Mouse (Mus musculus): ENCODE results near the gene Sh3bp5.

Sh3bp5 gene

DNA sequence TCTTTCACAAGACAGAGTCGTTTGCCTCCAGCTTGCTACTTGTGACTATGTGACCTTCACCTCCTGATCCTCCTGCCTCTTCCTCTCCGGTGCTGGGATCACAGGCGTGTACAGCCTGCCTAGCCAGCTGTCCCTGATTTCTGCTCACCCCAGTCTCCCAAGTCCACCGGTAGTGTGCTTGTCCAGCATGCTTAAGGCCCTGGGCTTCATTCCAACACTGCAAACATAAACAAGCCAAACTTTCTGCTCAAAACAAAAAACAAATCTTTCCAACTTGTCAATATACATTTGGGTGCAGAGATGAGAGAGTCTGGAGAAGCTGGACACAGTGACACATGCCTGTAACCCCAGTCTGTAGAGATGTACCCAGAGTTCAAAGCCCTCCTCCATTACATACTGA lies 3.5 kb downstream of the Sh3bp5 start:
- DNase-seq: no peak

DNA sequence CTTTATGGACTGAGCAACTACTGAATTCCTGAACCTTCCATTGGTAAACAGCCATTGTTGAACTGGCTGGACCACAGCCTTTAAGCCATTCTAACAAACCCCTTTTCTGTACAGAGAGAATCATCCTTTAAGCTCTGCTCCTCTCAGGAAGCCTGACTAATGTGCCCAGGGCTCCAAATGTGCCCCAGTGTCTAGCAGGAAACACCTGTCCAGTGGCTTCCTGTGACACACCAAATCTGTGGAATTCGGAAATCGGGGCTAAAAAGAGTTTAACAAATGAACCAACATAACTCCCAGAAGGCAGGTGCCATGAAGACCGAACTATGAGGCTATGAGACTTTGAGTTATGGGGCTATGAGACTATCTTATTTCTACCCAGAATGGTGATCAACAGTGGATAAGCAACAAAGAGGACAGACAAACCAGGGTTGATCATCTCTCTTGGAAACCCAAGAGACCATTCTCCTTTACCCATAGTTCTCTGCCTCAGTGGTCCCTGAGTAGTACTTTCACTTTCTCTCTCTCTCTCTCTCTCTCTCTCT lies 4.0 kb downstream of the Sh3bp5 start:
- no peak for DNase-seq

DNA sequence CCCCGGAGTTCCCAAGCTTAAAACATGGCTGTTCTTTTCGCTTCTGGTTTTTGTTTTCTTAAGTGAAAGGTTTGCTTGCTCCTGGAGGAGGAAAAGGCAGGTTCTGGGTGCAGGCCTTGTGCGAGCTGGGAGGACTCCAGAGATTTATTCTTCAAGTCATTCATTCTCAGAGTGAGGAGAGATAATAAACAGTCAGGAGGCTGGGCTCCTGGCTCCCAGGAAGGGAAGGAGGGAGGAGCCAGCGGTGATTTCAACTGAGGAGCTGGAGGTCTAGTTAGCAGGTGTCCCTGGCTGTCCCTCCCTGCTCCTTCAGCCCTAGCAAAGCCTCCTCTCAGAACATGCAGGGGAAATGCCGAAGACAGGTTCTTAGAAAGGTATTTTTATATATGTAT lies 6.9 kb downstream of the Sh3bp5 start:
- no peak for DNase-seq

DNA sequence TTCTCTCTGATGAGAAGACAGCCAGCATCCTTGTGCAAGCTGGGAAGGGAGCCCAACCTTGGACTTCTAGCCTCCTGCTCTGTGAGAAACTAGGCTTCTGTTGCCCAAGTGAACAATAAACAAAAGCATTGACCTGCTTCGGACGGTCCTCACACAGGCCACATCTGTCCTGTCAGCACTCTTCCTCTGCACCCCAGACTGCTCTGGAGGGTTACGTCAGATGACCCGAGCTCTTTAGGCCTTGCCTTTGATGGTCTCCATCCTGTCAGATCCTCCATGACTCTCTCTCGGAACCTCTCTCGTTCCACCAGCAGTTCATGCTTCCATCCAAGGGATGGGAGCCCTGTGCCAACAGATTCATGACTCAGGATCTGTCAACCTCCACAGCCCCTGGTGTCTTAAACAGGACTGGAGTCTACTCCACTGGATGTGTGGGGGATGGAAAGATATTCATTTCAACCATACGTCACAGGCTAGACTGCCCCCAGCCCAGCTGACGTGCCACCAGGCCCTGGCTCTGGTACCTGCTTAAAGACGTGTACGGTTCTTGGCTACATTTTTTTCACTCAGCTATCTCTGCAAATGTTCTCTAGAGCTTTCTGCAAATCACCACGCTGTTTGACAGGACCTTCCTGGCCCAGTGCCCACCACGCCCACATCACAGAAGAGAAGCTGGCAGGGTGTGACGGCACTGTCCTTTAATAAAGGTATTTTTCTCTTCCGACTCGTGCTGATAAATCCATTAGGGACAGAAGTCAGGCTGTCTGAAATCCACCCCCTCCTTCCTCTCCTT lies 7.5 kb downstream of the Sh3bp5 start:
- no peak for DNase-seq

DNA sequence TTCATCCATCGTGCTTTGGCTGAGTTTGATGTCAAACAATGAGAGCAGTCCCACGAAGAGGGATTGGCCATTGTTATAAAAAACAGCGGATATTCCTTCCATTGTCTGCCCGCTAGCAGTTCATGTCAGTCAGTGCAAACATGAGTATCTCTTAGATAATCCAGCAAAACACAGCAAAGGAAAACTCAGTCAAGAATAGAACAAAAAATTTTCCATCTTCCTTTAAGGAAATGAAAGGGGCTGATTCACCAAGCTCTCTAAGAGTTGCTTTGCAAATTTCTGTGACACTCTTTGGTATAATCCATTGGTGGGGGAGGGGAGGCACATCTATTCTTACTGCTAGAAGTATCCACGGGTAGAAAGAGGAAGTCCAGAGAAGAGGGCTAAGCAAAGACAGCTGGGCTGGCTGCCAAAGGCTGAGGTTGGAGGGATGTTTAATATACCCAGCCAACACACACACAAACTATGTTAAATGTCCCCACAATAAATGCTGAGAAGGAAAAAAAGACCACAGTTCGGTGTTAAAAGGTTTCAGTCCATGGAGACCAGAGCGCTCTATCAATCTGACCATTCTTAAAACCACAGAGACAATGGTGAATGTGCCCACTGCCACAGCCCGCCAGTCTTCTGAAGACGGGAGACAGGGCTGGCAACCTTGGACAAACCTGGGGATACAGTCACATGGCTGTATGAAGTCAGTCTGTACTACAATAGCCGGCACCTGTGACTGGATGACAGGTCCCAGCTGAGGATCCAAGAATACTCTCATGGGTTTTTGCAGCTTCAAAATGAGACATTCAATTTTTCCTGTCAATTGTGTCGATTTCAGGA lies 12.7 kb downstream of the Sh3bp5 start:
- no peak for DNase-seq

DNA sequence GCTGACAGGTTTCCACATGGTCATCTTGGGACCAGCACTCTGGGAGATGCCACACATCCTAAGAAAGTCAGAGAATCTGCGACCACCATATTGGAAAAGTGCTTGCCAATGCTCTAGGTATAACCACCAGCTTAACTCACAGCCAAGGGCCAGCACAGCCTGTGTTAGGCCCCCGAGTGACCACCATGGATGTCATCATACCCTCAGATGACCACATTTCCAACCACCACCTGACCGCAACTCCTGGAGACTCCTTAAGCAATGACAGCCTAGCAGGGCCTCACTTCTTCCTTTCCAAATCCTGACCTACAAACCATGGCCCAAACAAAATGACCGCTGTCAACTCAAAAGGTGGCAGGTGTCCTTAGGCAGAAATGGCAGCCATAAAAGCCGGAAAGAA lies 13.5 kb downstream of the Sh3bp5 start:
- no peak for DNase-seq

DNA sequence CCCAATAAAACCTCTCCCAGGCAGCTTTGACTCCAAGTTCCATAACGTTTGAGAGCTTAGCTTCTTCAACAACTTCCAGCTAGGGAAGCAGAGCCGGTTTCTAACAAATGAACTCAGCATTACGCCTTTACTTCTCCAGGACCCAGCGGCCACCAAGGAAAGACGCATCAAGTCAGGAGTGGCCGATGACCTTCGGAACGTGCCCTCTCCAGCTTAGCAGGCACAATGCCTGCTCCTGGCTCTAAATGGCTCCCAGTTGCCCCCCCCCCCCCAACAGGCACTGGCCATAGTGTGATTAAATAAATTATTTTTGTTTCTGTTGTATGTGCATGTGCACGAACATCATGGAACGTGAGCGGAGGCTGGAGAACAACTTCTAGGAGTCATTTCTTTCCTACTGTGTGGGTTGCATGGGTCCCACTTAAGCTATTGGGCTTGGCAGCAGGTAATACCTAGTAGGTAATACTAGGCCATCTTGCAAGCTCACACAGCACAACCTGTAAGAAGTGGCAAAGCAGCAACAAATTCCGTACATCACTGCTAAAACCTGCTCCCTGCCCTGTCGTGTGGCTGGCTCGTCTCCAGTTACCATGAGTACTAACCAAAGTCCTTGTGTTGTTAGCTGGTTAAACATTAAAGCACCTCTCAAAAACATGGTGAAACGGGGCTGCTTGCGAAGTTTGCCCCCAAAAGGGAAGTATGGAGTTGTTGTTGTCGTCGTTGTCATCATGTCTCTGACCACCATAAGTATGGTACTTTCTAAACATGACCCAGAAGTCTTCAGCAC lies 14.2 kb downstream of the Sh3bp5 start:
- no peak for DNase-seq

DNA sequence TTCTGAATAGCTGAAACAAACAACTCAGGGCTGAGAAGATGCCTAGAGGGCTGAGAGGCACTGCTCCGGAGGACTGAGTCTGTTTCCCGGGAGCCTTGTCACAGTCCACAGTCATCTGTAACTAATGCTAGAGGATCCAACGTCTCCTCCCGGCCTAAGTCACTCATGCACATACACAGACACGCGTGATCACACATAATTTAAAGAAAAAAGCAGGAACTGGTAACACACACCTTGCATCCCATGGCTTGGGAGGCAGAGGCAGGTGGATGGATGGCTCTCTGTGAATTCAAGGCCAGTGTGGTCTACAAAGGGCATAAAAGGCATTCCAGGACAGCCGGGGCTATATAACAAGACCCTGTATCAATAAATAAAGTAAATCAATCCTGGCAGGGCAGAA lies 14.9 kb downstream of the Sh3bp5 start:
- no peak for DNase-seq

DNA sequence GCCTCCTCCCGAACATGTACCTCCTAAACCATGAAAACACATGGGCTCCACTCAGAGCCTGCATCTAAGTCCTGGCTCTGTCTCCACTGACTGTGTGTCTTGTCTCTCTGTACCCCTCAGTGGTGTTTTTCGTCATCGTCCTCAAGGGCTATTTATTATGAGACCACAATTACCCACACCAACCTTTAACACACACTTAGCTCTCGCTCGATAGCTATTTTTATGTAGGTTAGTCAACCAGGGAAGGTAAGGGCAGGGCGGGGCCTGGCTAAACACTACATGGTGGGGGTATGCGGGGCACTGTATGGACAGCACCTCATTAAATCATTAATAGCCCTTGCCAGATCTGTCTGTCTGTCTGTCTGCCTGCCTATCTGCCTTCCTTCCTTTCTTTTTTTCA lies 15.3 kb downstream of the Sh3bp5 start:
- no peak for DNase-seq

DNA sequence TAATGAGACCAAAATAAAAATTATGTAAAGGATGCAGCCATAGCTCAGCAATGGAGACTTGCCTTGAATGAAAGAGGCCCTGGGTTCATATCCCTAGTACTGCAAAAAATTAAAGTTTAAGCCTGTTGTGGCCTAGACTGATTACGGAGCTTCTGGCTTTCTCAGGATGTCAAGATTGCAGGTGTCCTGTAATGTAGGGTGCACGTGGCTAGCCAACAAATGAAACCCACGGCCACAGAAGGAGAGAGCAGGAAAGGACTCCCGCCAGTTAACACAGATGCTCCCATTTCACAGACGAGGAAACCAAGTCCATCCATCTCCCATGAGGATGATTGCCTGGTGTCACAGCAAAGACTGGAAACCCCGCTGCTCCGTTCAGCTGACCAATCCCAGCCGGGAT lies 15.7 kb downstream of the Sh3bp5 start:
- DNase-seq: no peak

DNA sequence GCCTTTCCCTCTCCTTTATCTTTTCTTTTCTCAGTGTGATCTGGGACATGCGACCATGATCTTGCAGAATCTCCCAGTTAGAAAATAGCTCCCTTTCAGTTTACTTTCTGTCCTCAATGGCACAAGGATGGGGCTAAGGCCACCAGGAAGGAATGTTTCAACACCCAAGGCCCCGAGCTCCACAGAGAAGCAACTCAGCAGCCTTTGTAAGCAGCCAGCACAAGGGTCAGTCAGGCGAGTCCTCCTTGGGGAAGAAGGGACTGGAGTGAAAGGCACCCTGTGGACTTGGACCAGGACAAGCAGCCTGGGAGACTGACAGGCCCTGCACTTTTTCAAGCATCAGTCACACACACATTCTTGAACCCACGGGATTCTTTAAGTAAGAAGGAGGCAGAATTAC lies 16.6 kb downstream of the Sh3bp5 start:
- no peak for DNase-seq

DNA sequence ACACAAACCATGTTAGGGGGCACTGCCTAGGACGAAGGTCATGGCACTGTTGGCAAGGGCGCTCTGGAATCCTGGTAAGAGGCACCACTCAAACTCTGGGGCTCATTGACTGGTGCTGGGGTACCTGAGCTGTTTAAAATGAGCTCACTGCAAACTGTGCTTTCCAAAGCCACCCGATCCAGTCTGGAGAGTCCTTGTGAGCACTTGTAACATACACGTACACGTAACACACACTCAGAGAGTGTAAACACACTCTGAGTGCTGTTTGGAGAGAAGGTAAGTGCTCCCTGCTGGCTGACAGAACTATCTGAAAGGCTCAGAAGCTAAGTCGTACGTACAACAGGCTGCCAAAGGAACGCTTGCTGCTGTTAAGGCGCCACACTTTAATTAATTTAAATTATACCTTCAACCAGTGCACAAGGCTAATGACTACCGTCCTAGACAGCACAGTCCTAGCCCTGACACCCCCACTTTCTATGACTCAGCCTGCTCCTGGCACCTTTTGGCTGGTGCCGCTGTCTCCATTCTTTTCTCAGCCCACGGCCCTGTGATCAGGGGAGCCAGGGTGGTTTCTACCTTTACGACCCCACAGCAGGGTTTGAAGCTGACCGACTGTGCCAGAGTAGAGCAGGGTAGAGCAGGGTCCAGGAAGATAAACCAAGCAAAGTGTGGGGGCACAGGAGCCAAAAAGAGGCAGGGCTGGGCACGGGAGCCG lies 18.9 kb downstream of the Sh3bp5 start:
- DNase-seq: no peak

DNA sequence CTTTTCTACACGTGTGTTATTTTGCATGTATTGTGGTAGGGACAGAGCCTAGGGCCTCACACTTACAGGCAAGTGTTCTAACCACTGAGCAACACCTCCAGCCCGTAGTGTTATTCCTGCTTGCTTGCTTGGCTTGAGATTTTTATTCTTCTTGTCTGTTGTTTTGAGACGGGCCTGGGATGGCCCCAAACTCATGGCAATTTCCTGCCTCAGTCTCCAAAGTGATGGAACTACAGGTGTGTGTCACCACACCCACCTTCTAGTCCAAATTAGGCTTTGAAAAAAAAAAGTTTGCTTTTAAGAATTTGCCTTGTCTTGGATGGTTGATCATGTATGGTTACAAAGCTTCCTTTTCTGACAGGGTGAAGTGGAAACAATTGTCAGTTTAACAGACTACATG lies 19.5 kb downstream of the Sh3bp5 start:
- DNase-seq: no peak

DNA sequence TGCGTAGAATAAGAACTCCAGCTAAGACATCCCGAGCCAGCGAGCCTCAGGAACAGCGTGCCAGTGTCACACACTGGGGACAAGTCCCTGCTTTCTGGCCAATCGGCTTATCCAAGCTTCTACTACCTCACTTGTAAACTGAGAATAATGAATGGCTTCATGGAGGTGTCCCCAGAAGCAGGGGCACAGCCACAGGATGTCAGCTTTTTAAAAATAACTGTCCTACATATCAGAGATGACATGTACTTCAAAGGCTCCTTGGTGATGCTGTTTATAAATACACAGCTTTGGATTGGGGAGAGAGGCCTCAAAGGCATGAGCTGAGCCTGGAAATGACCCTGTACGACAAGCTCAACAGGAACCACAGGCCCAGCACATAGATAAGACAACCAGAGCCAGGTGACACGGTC lies 20.9 kb downstream of the Sh3bp5 start:
- no peak for DNase-seq

DNA sequence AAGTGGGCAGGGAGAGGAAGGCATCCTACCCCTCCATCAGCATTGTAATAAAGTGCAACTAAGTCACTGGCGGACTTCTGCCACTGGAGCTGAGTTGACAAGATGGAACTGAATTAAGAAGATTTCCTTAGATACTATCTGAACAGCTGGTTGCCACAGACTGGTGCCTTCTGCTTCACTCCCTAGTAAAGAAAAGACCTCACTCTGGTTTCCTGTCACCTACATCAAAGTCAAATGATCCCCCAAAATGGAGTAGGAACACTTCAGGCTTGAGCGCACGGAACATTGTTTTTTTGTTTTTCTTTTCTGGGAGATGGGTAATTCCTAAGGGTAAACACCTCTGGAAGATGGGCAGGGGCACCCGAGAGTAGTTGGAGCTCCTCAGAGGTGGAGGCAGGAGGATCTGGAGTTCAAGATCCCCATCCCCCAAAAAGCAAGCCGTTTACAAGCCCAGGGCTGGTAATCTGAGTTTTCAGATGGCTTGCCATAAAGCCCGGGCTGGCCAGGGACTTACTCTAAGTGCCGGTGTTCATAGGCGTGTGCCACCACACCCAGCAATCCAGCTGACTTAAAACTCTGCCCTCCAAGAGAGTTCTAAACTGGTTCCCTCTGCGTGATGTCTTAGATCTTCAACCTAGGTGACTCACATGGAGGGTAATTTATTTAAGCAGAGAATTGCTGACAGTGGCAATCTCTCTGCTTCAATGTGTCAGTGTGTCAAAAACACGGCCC lies 21.5 kb downstream of the Sh3bp5 start:
- peak; percentile 41 for DNase-seq

DNA sequence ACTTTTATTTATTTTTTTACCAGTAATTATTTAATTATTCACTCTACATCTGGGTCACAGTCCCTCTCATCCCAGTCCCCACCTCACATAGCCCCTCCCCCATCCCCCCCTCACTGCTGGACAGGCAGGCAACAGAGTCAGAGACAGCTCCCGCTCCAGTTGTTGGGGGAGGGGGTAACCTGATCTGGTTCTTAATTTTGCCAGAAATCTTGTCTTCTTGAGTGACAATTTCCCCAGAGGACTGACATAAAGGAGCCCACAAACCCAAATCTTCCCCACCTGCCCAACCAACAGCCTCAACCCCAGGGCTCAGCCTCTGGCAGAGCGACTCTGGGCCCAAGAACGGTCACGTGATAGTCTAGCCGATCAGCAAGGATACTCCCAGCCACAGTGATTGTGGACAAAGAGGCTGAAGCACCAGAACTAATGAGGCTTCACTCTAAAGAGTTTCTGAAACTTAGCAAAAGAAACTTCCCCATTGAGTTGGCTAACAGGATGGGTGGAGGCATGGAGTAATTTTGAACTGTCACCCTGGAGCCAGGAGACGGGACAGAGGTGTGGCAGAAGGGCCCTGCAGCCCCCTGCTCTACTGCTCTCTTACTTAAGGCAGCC lies 22.3 kb downstream of the Sh3bp5 start:
- DNase-seq: no peak

DNA sequence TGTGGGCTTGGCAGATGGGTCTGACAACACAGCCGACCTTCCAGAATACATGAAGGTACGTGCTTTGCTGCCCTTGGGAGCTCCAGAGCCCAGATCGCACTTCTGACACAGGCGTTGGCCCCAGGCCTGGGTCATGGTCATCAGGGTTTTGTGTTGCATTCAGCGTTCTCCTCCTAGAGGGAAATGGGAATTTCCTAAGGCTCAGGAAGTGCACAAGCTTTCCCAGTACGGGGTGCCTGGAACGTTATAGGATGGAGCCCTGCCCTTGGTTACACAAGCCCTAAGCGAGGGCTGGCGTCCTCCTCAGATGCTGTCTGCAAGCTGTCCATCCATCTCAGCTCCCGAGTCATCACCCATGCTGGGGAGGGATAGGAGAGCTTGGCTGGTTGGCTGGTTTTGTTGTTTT lies 23.2 kb downstream of the Sh3bp5 start:
- no peak for DNase-seq

DNA sequence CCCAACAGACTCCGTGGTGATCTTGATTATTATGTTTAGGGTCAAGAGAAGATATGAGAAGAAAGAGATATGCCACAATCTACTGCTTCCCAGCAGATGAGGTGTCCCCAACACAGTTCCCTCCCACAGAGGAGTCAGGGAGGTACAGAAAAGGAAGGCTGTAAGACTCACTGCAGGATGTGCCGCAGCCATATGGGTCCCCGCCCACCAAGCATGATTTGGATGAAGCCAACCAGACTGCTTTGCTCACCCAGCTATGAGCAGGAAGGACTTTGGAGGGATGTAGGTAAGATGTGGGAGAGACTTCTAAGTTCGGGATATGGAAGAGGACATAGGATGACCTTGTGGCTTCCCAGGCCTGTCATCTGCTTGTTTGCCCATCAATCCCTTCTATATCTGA lies 25.1 kb downstream of the Sh3bp5 start:
- DNase-seq: no peak

DNA sequence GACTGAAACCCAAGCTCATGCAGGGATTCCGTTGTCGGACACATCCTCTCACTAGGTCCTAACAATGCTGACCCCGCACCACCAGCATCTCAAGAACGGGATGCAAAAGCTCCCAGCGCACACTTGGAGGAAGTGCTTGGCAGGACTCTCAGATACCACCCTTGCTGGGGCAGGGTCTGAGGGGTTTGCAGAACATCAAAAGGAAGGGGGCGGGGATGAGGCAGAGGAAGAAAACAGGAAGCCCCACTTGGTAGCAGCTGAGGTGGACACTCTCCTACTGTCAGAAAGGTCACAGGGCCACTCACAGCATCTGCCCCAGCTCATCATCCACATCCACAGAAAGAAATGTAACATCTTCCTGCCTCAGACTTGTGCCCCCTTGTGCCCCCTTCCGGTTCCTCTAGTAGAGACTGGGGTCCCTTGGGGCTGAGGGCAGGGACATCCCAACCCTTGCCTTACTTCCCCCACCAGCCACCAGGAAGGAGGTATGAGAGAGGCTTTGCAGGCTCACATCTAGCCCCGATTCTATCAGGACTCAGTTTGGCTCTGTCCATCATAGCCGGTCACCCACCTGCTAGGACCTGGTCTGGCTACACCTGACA lies 25.7 kb downstream of the Sh3bp5 start:
- DNase-seq: no peak

DNA sequence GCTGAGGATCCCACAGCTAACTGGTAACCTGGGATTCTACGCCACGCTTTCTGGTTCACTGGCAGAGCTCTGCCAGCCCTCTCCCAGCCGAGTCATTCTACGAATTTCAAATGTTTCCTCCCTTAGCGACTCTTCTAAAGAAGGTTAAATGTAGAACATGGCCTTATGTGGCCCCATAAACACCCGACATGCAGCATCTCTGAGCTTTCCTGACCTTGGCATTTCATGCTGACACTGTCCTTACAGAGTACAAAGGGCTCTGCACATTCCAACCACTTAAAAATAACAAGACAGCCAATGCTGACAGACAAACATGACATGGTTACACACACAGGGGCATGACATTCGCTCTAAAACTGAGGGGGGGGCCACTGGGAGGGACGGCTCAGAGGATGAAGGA lies 27.2 kb downstream of the Sh3bp5 start:
- no peak for DNase-seq

Data from thymus, postnatal 4 days (tissue).